Mouse (Mus musculus) heart, postnatal 0 days (tissue): ENCODE results near the gene Prx. TPM values are rescaled to one million over a fixed set of nuclear protein-coding genes. Genes with fewer than 3 reads are reported as not detected.

ENCODE experiments used
- ATAC-seq: fragments of 200-750 bp; cut with Nextera tagmentation; 2 replicates; pipeline ENCODE4 v1.8.0; 2017; ENCODE audit warnings: low read depth, moderate number of reproducible peaks, moderate library complexity; ENCODE audit not compliant: insufficient read depth
- DNase-seq: peaks from one replicate; pipeline ENCODE4 v3.0.0-alpha.2; 2016; ENCODE audit warnings: low spot score
- H3K27ac ChIP-seq: fragments of 300-500 bp; sonication (generic); 2 replicates; pipeline ENCODE4 v1.5.1; 2014; ENCODE audit warnings: low read depth, mild to moderate bottlenecking
- H3K27me3 ChIP-seq: fragments of 300-500 bp; sonication (generic); 2 replicates; pipeline ENCODE4 v1.6.1; 2014; ENCODE audit warnings: low read length, mixed read lengths; ENCODE audit not compliant: control insufficient read depth, insufficient read depth
- H3K36me3 ChIP-seq: fragments of 300-500 bp; sonication (generic); replicated peaks from 2 replicates; pipeline ENCODE4 v1.6.1; 2014; ENCODE audit warnings: low read length, mixed read lengths; ENCODE audit not compliant: control insufficient read depth, insufficient read depth
- H3K4me1 ChIP-seq: fragments of 300-500 bp; sonication (generic); 2 replicates; pipeline ENCODE4 v1.6.1; 2014; ENCODE audit warnings: antibody characterized with exemption; ENCODE audit not compliant: control insufficient read depth, insufficient read depth
- H3K4me2 ChIP-seq: fragments of 300-500 bp; sonication (generic); 2 replicates; pipeline ENCODE4 v1.6.1; 2014; ENCODE audit warnings: low read depth, mild to moderate bottlenecking, low read length, moderate library complexity
- H3K4me3 ChIP-seq: fragments of 300-500 bp; sonication (generic); 2 replicates; pipeline ENCODE4 v1.5.1; 2014; ENCODE audit warnings: low read depth, low read length
- H3K9ac ChIP-seq: fragments of 300-500 bp; sonication (generic); replicated peaks from 2 replicates; pipeline ENCODE4 v1.6.1; 2014; ENCODE audit warnings: low read depth, low read length, mixed read lengths
- H3K9me3 ChIP-seq: fragments of 300-500 bp; sonication (generic); replicated peaks from 2 replicates; pipeline ENCODE4 v1.6.1; 2016; ENCODE audit warnings: low read length; ENCODE audit not compliant: control insufficient read depth
- CTCF ChIP-seq: IDR thresholded peaks from 2 replicates; pipeline ENCODE4 v1.5.1; 2016; ENCODE audit warnings: antibody characterized with exemption, control low read depth, low read depth
- EP300 ChIP-seq: IDR thresholded peaks from 2 replicates; pipeline ENCODE4 v1.6.1; 2016; ENCODE audit warnings: antibody characterized with exemption, low read depth
- WGBS: fragments of 180-500 bp; shearing (Covaris S2); extraction: QIAGEN DNeasy Blood & Tissue Kit; methylation state at CpG from one replicate; pipeline ENCODE4 v1.1.7; 2014; 5-methylcytosine and 5-hydroxymethylcytosine counted together
- polyA plus RNA-seq: library from polyadenylated mRNA; unstranded; fragments of >200 nt; fragmentation: Nextera tagmentation; extraction: Ambion mirVana; gene quantifications from 2 replicates; pipeline ENCODE4 v1.2.1, GENCODE M21; 2015
- total RNA-seq: library from RNA; depleted of rRNA; stranded (reverse); fragments of >200 nt; gene quantifications from 2 replicates; pipeline ENCODE4 v1.2.3, GENCODE M21; 2014; ENCODE audit warnings: low replicate concordance

Prx gene
- total and polyA plus RNA-seq, 2 experiments from 2014 or later: 1.1 to 1.9 TPM

DNA sequence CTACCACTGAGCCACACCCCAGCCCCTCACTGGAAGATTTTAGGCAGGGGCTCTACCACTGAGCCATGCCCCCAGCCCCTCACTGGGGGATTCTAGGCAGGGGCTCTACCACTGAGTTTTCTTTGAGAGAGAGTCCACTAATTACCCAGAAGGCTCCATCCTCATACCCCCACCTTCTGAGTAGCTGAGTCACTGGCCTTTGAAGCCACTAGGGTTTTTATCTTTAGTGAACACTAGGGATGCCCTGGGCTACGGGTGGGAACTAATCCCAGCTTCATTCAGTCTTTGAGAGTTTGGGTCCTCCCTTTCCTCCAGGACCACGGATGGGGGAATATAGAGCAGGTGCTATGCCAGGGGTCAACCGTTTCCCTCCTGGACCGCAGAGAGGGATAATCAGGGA lies 40.5 kb upstream of the Prx start:
- no peaks in the 10 kb centered on the region for H3K36me3 ChIP-seq
- H3K9ac ChIP-seq: no peak overlapping the region
- H3K9me3 ChIP-seq: no peaks in the 10 kb centered on the region
- H3K4me3 ChIP-seq: no peak overlapping the region
- no peaks in the 10 kb centered on the region for H3K27me3 ChIP-seq
- H3K4me2 ChIP-seq: no peak overlapping the region
- no peaks in the 10 kb centered on the region for H3K4me1 ChIP-seq
- DNase-seq (no peak), ATAC-seq (no peak)
- no peak overlapping the region for H3K27ac ChIP-seq
- 78% methylated on average over 4 of the region's 4 CpGs for WGBS
- no peak for TF ChIP-seq CTCF
- TF ChIP-seq EP300: no peak

- no peak for TF ChIP-seq EP300
- no peak for TF ChIP-seq CTCF
- Histone ChIP-seq H3K36me3 (no peaks in the 10 kb centered on the region), H3K9me3 (no peaks in the 10 kb centered on the region), H3K9ac (no peak overlapping the region), H3K4me1 (no peaks in the 10 kb centered on the region), H3K4me2 (no peak overlapping the region), H3K4me3 (no peak overlapping the region), H3K27ac (no peak overlapping the region), H3K27me3 (no peaks in the 10 kb centered on the region)
- WGBS: 46% methylated on average over 5 of the region's 5 CpGs
- ATAC-seq (no peak), DNase-seq (no peak)
Observed at GRCm38 (mm10) chr7:27459640-27460039, 39.5 kb upstream of the Prx start.

GRCm38 (mm10) chr7:27460477-27460876 lies 38.6 kb upstream of the Prx start:
- ATAC-seq (no peak), DNase-seq (no peak)
- no peaks in the 10 kb centered on the region for H3K4me1 ChIP-seq
- no peak overlapping the region for H3K9ac ChIP-seq
- no peaks in the 10 kb centered on the region for H3K36me3 ChIP-seq
- no peaks in the 10 kb centered on the region for H3K9me3 ChIP-seq
- H3K4me2 ChIP-seq: no peak overlapping the region
- no peak overlapping the region for H3K4me3 ChIP-seq
- H3K27me3 ChIP-seq: no peaks in the 10 kb centered on the region
- 75% methylated on average over 6 of the region's 6 CpGs for WGBS
- H3K27ac ChIP-seq: no peak overlapping the region
- TF ChIP-seq EP300: no peak

DNA sequence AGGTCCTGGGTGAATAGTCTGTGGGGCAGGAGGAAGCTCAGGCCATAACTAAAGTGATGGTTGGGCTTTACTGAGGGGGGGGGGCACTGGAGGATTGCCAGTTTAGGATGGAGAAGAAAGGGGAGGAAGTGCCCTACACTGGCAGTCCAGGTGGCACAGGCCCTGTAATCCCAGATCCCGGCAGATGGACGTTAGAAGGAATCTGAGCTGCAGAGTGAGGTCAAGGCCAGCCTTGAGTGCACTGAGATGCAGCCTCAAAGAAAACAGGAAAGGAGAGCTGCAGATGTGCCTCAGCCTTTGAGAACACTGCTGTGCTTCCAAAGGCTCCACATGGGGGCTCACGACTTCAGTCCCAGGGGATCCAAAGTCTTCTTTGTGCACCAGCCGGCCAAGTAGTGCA lies 31.5 kb upstream of the Prx start:
- WGBS: 9% methylated on average over 4 of the region's 4 CpGs

DNA sequence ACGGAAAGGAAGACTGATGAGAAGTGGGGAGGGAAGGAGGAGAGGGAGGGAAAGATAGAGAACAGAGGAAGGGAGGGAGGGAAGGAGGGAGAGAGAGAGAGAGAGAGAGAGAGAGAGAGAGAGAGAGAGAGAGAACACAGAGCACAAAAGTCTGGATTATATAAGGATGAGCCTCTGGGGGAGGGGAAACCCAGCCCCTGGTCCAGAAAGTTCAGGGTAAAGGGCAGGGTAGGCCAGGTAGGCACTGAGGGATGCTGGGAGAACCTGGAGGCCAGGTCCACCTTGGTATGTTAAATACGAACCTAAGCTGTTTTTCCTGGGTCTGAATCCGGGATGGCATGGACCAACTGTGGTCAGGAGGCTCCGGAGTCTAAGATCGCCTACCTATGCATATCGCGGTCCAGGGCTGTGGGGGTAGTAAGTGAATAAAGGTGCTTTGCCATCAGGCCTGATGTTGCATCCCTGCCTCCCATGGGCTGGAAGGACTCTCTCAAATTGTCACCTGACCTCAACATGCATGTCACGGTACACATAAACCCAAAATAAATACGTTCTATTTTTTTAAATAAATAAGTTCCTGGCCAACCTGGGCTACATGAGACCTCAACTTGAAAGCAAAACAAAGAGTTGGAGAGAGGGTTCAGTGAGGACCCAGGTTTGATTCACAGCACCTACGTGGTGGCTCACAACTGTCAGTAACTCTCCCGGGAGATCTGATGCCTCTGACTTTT lies 27.6 kb upstream of the Prx start:
- Histone ChIP-seq H3K9ac (no peak overlapping the region), H3K27ac (no peak overlapping the region), H3K27me3 (no peaks in the 10 kb centered on the region), H3K4me3 (no peak overlapping the region), H3K4me2 (no peak overlapping the region), H3K36me3 (peaks cover 5% of the 10 kb centered on the region; the same call in 1 of the 2 replicates), H3K9me3 (no peaks in the 10 kb centered on the region), H3K4me1 (peaks cover 8% of the 10 kb centered on the region; the same call in 1 of the 2 replicates)
- TF ChIP-seq CTCF: no peak
- TF ChIP-seq EP300: no peak
- no peak for DNase-seq
- ATAC-seq: no peak
- 89% methylated on average over 11 of the region's 11 CpGs for WGBS

More for the DNA sequence above, 31.5 kb upstream of the Prx start:
- no peak for TF ChIP-seq EP300
- no peak for TF ChIP-seq CTCF
- H3K36me3 ChIP-seq: no peaks in the 10 kb centered on the region
- ATAC-seq (no peak), DNase-seq (no peak)
- H3K4me2 ChIP-seq: no peak overlapping the region
- H3K4me3 ChIP-seq: no peak overlapping the region
- H3K9me3 ChIP-seq: no peaks in the 10 kb centered on the region
- H3K4me1 ChIP-seq: no peaks in the 10 kb centered on the region
- H3K27ac ChIP-seq: no peak overlapping the region
- no peaks in the 10 kb centered on the region for H3K27me3 ChIP-seq
- no peak overlapping the region for H3K9ac ChIP-seq

GRCm38 (mm10) chr7:27472596-27472995 lies 26.5 kb upstream of the Prx start:
- ATAC-seq: no peak
- Histone ChIP-seq H3K4me1 (peaks cover 12% of the 10 kb centered on the region; the same call in 1 of the 2 replicates), H3K36me3 (peaks cover 14% of the 10 kb centered on the region), H3K9me3 (no peaks in the 10 kb centered on the region), H3K9ac (peak overlapping the region; percentile 57), H3K4me2 (peak overlapping the region; percentile 82), H3K27ac (peak overlapping the region; percentile 75), H3K4me3 (peak overlapping the region; percentile 65), H3K27me3 (no peaks in the 10 kb centered on the region)
- no peak for DNase-seq
- TF ChIP-seq EP300: no peak
- no peak for TF ChIP-seq CTCF
- WGBS: 18% methylated on average over 7 of the region's 7 CpGs
